Mouse (Mus musculus) ZHBTc4 (cell line): Measurements from ENCODE around the gene Dnmt3l.
A peak's percentile ranks its signal among the peaks of the same experiment; 100 is the strongest.

Experiments
- DNase-seq: peaks from one replicate; pipeline ENCODE4 v3.0.0-alpha.2; 2011; ENCODE audit warnings: low read depth, low spot score

The Dnmt3l gene

DNA sequence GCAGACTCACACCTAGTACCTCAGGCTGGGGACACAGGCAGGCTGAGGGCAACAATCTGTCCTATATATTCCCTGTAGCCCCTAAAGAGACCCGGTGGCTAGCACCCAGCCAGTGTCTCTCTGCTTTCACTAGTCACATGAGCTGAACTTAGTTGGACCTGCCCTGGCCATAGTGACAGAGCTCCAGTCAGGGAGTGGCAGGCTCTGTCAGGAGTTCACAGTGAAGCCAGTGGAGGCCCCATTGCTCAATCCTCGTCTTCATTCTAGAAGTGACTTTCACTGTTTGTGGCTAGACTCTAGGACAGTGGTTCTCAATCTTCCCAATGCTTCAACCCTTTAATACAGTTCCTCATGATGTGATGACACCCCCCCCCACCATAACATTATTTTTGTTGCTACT is 9.8 kb upstream of the Dnmt3l start:
- DNase-seq: no peak

DNA sequence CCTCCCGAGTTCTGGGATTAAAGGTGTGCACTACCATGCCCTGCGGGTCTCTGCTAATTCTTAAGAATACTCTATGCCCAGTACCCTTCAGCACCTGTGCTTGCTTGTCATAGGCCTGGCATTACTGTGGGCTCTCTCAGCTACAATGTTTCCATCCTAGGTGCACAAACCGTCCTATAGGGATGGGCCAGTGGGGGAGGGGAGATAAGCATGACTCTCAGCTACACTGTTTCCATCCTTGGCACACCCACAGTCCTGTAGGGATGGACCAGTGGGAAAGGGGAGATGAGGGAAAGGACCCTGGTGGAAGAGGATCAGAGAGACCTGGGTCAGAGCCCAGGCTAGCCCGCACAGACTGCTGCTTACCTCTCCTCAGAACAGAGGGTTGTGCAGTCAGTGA is 4.6 kb upstream of the Dnmt3l start:
- DNase-seq: no peak

DNA sequence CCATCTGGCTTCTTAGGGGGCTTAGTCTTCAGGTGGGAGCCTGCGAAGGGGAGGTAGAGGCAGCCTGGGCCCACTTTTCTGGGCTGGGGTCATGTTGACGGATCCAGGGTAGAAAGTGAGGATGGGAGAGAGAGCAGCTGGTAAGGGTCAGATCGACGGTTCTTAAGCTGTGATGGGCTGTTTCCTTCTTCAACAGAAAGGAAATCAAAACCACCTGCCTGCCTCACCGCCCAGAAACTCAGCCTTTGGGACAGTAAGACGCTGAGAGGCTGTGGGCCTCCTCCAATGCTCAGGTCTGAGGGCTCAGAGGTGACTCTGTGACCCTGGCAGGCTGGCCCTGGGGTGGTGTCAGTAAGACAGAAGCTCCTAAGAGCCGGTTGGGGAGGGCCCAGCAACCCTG is 349 bp downstream of the Dnmt3l start:
- DNase-seq: no peak

DNA sequence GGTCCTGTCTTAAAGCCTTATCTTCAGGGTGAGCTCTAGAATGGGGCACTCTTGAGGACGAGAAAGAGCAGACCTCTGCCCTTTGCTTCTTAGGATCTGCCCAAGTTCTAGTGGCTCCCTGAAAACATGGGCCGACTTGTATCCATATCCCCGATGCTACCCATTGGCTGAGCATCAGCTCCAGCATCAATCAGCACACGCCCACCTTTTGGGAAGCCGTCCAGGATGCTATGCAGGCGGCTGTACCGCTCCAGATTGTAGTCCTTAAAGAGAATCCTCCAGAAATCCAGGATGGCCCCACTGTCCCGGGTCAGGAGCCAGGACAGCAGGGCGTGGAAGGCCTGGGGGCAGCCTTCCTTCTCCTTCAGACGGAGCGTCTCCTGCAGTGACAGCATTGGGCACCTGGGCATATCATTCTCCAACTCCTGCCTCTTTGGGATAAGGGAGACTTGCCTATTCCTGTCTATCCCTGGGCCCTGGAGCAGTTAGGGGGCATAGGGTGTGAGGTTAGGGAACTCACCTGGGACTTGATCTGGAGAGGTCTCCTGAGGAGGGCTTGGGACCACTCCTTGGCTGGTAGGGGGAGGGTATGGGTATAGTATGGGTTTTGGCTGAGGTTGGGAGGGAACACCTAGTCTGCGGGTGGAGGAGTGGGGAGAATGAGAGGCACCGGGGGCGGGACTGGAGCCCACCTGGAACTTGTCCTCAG is 1.1 kb downstream of the Dnmt3l start:
- no peak for DNase-seq

DNA sequence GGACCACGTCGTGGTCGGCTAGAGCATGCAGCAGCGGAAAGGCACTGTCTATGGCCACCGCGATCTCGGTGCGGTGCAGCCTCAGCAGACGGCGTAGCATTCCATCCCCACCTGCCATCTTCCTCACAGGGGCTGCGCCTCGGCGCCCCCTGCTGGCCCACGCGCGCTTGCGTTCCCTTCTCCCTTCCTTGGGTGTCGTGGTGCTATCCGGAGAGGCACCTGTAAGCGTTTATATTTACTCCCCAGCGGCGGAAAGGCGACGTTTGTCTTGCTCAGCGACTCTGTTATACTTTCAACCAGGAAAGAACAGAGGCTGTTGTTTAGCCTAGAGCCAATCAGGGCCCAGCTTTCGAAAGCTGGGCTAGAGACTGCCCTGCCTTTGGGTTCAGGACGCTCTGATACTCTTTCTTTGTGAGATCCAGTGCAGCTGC is 1.7 kb downstream of the Dnmt3l start, which contains the start of gene Aire:
Gene Aire, minus strand, starts transcription at position 205 of the 431 bp plus-strand sequence.
- DNase-seq: peak; percentile 94

DNA sequence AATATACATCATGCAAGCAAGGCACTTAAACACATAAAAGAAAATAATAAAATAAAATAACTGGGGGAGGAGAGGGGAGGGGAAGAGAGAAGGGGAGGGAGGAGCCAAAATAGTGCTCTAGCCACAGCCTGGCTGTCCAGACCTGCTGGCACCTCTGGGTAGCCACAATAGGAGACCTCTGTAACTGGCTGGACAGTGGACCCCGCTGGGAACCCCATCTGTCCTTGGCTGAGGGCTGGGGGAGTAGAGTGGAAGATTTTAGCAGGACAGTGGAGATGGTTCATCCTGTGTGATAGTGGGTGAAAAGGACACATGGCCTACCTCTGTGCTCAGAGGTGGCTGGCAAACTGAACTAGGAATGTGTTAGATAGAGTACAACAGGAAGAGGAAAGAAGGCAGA is 2.8 kb downstream of the Dnmt3l start:
- DNase-seq: no peak

DNA sequence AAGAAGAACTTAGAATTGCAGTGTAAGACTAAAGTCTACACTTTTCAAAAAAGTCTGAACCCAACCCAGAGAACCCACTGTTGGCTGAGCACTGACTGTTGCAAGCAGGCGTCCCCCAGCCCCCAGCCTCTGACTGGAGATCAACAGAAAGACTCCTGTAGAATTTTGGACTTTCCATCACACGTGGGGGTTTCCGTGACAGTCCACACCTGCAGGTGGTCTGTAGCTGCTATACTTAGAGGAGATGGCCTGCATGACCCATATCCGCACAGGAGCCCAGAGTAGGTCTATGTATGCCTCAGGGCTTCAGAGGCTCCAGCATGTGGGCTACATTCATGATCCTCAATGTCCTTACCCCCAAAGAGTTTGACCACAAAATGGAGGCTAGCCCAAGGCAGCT is 4.6 kb downstream of the Dnmt3l start:
- DNase-seq: no peak

DNA sequence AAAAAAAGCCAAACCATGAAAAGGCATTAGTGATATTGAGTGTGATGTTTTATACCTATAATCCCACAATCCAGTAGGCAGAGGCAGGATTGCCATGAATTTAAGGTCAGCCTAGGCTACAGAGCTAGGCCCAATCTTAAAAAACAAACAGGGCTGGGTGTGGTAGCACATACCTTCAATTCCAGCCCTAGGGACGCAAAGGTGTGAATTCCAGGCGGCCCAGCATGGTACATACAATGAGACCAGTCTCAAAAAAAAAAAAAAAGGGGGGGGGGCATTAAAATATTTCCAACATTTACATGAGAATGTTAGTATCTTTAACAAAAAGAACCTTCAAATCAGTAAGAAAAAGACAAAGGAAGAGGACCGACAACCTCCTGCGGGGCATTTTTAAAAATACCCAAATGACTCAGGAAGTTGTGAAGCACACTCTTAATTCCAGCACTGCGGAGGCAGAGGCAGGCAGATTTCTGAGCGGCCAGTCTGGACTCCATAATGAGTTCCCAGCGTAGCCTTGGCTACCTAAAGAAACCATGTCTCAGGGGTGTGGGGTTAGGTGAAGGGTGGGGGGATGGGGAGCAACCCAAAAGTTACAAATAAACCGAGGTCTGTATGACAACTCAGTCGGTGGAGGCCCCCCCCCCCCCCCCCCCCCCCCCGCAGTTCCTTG is 6.4 kb downstream of the Dnmt3l start:
- DNase-seq: peak; percentile 88

DNA sequence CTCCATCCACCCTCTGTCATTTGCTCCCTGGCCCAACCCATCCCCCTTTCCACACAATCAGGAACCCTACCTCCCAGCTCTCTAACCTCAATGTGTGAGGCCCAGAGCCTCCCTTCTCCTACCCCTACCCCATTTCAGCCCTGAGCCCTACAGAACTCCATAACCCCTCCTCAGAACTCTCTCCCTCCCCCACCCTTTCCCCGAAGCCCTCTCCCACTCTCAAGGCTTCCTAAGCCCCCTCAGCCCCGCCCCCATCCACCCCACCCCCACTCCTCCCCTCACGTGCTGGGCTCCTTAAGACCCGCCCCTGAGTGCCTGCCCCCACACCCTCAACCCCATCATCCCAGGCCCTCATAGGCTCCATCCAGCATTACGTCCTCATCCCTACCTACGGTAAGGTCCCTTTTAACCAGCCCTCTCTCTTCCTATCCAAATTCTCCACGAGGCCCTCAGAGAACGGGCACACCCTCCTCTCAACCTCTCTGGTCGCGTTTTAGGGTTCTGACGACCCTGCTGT is 7.8 kb downstream of the Dnmt3l start:
- DNase-seq: peak; percentile 74

DNA sequence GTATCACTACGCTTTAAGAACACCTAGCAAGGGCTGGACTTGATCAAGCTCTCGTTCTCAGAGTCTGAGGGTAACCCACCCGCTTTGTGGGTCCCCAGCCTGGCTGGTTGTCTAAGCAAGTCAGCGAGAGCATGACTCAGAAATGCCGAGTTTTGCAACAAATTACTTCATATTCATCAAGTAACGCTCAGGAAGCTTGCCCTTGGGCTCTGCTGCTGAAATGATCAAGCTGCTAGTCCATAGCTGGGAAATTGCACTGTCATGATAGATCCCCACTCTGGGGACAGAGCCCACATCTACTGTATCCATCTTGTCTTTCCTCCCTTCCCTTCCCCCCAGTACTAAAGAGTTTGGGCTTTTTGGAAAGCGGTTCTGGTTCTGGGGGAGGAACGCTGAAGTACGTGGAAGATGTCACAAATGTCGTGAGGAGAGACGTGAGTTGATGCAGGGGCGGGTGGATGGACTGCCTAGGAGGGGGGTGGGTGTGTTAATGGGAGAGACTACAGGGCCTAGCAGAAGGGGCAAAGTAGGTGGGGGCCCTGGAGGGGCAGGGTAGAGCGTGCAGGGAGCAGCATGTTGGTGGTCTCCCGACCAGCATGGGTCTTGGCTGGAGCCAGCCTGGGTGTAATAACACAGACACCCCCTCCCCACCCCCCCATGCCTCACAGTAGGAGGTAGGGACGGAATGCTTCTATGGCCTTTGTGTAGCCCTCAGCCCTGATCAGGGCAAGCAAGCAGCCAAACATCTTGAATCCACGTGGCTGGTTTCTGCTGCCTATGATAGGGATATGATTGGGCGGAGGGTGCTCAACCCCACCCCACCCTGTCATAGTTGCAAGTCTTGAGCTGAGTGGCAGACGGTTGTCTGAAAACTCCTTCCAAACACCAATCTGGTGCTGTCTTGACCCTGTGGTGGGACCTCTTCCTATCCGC is 13.2 kb downstream of the Dnmt3l start:
- DNase-seq: peak; percentile 74

DNA sequence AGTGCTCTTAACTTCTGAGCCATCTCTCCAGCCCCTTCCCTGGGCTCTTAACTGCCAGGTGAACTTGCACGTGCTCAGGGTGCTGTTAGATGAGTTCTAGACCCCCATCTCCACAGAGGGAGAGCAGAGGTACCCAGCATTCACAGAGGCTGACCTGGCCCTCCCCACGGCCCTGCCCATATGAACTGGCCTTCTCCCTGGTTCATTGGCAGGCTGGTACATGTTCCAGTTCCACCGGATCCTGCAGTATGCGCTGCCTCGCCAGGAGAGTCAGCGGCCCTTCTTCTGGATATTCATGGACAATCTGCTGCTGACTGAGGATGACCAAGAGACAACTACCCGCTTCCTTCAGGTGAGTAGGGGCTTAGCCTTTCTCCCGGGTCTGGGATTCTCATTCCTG is 15.3 kb downstream of the Dnmt3l start:
- DNase-seq: no peak

DNA sequence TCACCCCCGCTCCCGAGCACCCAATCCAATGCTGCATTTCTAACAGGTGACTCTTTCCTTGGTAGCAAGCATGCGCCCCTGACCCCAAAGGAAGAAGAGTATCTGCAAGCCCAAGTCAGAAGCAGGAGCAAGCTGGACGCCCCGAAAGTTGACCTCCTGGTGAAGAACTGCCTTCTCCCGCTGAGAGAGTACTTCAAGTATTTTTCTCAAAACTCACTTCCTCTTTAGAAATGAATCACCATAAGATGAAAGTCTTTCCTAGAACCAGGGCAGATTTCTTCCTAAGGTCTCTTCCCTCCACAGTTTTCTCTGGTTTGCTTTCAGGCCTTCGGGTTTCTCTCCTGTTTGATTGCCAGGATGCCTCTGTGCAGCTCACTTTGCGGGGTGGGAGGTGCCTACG is 21.4 kb downstream of the Dnmt3l start:
- DNase-seq: no peak

DNA sequence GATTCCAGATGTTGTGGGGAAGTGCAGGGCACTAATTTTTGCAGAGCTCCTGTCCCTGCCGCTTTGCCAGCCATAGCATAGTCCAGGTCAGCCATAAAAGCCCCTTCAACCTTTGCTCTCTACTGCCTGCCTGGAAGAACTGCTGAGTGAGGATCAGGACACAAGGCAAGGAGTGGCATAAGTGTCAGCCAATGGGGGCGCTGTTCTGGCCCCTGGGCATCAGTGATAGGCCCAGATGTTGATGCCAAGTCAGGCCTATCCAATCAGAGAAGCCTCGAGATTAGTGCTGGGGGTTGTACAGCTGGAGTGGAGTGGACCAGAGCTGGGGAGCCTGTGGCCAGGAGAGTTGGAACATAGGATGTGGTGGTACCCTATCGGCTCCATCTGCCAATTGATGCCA is 25.5 kb downstream of the Dnmt3l start:
- peak; percentile 77 for DNase-seq

DNA sequence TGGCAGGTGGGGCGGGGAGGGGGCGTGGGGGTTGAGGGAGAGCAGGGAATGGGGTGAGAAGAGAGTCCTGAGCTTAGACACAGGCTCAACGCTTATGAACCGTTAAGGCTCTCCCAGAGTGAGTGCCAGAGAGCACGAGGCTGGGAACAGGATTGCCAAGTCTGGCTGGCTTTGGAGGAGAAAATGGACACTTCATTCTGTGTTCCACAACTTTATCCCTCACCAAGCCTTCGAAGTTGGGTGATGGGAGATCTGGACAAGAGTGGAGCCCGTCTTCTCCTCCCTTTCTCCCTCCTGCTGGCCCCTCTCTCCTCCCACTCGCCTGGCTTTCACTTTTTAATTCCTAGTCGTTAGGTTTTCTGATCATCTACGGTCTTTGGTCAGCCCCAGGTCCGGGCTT is 26.8 kb downstream of the Dnmt3l start:
- DNase-seq: no peak

DNA sequence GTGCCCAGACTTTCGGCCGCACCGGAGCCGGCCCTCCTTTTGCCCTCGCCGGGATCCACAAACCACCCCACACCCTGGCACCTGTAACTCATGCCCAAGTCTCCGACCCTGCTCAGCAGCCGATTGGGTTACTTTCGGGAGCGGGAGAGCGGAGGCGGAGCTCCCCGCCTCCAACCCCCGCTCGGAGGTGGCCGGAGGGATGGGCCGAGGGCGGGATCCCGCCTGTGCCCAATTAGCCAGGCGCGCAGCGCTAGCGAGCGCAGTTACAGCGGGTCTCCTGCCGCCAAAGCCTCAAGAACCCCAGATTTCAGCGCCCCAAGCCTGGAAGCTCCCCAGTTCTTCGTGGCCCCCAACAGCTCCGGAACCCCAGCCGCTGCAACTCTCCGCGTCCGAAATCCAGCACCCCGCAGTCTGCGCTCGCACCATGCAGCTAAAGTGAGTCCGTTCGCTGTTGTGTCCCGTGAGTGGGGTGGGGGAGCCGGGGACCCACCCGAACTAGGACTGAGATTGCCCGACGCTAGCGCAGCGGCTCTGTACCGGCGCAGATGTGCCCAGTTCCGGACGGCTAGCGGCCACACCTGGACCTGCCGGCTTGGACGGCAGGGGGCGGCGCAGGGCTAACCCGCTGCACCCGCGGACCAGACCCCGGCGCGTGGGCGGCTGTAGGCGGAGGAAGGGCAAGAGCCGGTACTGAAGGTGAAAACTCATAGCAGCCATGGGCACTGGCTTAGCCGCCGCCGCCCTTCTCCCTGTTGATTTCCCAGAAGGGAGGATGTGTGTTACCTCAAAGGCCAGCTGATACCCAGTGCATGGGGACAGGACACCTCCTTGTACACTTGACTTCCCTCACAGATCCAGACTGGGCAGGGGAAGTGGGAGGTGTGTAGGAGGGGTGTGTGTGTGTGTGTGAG is 27.6 kb downstream of the Dnmt3l start, which contains the start of gene Icosl:
Gene Icosl, plus strand, starts transcription at position 202 of the 911 bp plus-strand sequence.
- peak; percentile 89 for DNase-seq

DNA sequence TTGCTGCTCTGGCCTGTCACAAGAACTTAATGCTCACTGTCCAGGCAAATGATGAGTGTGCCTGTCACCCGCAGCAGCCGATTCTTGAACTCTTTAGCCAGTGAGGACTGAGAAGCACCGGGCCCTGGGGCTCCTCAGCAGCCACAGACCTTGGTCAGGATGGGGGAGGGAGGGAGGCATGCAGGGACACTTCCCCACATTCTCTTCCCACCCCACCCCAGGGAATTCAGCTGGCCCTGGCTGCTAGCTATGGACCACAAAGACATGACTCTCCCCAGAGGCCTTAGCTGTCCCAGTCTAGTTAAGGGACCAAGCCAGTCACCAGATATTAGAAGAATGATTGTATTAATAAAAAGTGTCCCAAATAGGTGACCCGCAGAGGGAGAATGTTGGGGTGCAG is 32.4 kb downstream of the Dnmt3l start:
- no peak for DNase-seq

DNA sequence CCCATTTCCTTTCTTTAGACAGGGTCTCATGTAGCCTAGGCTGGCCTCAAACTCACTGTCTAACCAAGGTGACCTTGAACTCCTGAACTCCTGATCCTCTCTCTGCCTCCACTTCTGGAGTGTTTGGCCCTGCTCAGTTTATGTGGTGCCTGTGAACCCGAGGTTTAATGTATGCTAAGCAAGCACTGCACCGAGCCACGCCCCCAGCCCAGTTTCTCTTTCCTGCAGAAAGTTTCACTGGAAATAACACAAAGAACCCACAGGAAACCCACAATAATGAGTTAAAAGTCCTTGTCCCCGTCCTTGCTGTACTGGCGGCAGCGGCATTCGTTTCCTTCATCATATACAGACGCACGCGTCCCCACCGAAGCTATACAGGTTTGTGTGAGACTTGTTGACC is 33.2 kb downstream of the Dnmt3l start:
- DNase-seq: peak; percentile 62

DNA sequence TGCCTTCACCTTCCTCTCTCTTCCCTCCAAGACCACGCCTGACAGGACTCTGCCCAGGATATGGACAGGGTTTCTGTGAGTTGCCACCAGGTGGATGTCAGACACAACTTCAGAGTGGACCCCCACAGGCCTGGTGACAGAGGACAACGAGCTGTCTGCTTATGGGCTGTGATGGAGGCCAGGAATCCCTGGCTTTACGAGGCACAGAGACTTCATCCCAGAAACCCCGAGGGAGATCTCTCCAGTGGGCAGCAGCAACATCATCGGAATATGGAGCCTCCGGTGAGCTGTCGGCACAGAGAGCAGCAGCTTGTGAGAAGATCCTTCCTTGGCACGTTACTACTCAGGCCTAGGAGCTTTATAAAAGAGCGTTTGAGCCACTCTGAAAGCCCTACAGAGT is 36.1 kb downstream of the Dnmt3l start:
- no peak for DNase-seq

DNA sequence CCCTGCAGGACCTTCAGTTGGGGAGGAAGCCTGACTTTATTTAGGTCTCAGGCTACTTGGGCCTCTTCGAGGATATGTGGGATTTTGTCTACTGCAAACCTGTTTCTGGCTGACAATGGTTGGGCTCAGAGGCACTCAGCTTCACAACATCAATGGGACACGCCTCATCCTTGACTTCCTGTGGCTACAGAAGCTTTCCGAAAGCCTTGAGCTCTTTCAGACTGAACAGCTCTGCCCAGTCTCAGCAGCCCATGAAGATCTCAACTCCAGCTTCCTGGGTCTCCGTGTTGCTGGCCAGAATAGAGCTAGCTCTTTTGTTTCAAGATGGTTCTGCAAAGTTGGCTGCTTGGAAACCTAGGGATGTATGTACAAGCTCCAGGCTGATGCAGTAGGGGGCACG is 36.5 kb downstream of the Dnmt3l start:
- DNase-seq: peak; percentile 21

DNA sequence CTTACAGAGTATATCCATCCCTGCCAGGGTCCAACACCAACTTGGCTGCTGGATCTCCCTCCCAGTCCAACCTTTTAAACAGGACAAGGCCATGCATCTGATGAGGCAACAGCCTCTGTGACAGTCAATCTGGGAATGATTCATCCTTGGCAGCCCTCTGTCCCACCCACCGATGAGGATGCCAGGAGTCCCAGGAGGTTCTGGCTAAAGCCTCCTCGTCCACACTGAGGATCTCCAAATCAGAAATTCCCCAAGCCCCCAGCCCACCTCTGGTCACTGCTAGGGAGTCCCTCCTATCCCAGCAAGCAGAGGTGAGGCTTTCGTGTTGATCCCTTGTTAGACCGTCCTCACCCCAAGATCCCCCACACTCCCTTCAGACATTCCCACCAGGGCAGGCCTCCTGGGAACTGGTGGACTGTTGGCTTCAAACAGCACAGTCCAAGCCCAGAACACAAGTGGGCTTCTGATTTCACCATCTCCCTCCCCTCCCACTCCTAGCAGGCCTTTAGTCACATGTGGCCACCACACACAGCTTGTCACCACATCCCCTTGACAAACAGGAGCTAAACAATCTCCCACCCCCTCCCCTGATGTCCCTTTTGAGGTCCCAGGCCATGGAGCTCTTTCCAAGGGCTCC is 38.3 kb downstream of the Dnmt3l start:
- DNase-seq: no peak
